Mouse (Mus musculus) small intestine, adult 2 months (tissue): ENCODE measurements around the gene Suclg2. TPM values are rescaled to one million over a fixed set of nuclear protein-coding genes. Genes with fewer than 3 reads are reported as not detected.

Experiments
- H3K27ac ChIP-seq: fragments of 200-500 bp; 2 replicates; pipeline ENCODE4 v1.5.1; 2012; ENCODE audit warnings: low read depth, low read length, control low read depth, inconsistent platforms; ENCODE audit not compliant: insufficient read depth
- H3K27me3 ChIP-seq: fragments of 200-500 bp; 2 replicates; pipeline ENCODE4 v1.6.1; 2012; ENCODE audit warnings: mild to moderate bottlenecking, moderate library complexity, low read length, inconsistent platforms; ENCODE audit not compliant: control insufficient read depth, insufficient read depth
- H3K36me3 ChIP-seq: fragments of 200-500 bp; 2 replicates; pipeline ENCODE4 v1.6.1; 2012; ENCODE audit warnings: mild to moderate bottlenecking, low read length, control low read depth, inconsistent platforms; ENCODE audit not compliant: control insufficient read depth, insufficient read depth
- H3K4me1 ChIP-seq: fragments of 200-500 bp; 2 replicates; pipeline ENCODE4 v1.6.1; 2012; ENCODE audit warnings: low read length, inconsistent platforms, mixed read lengths; ENCODE audit not compliant: control insufficient read depth, insufficient read depth, insufficient read length
- H3K4me3 ChIP-seq: fragments of 200-500 bp; 2 replicates; pipeline ENCODE4 v1.5.1; 2012; ENCODE audit warnings: low read depth, mild to moderate bottlenecking, control low read depth, inconsistent platforms, low read length, moderate library complexity
- CTCF ChIP-seq: fragments of 200-500 bp; IDR thresholded peaks from 2 replicates; pipeline ENCODE4 v1.5.1; 2012; ENCODE audit warnings: low read depth, mild to moderate bottlenecking, control low read depth, inconsistent platforms, low read length, moderate library complexity, mixed read lengths; ENCODE audit not compliant: insufficient replicate concordance, insufficient read length; ENCODE audit errors: extremely low read depth
- POLR2A ChIP-seq: fragments of 200-500 bp; IDR thresholded peaks from 2 replicates; pipeline ENCODE4 v1.6.1; 2012; ENCODE audit warnings: low read depth, mild to moderate bottlenecking, control low read depth, inconsistent platforms, low read length, moderate library complexity
- WGBS: fragments of 180-500 bp; shearing (Covaris S2); methylation state at CpG from one replicate; pipeline ENCODE4 v1.1.7; 2018; 5-methylcytosine and 5-hydroxymethylcytosine counted together
- polyA plus RNA-seq: library from polyadenylated mRNA; depleted of rRNA; stranded (reverse); fragments of >200 nt; gene quantifications from 2 replicates; pipeline ENCODE4 v1.2.3, GENCODE M21; 2012

The Suclg2 gene
- polyA plus RNA-seq, 1 experiment, result 13.1 TPM

DNA sequence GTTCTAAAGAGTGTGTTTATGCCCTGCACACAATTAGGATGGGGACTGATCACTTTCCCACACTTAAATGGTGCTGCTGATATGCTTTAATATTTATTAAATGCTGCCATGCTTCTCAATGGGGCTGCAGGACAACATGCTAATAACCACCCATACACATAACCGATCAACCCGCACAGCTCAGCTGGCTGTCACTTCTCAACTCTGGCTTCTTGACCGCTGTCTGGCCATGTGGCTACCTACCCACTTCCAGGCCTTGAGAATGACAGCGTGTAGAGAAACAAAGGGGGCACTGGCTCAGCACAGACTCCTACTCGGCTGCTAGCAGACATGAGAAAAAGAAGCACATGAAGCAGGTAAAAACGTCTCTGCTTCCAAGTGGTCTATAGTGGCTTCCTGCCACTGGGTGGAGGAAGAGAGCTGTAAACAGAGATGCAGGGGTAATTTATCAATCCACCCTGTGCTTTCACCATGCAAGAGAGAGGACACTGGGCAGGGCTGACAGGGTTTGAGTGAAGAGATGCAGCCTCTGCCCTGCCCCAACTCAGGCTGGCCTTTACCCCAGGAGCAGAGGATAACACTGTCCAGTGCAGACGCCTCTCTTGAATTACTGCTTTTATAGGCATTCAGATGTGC, 234.3 kb downstream of the Suclg2 start:
- no peak overlapping the region for H3K4me3 ChIP-seq
- WGBS, result 76% methylated on average over 7 of the region's 7 CpGs
- TF ChIP-seq CTCF (no peak), POLR2A (no peak)
- H3K27me3 ChIP-seq, result no peaks in the 10 kb centered on the region
- no peaks in the 10 kb centered on the region for H3K4me1 ChIP-seq
- H3K27ac ChIP-seq, result no peak overlapping the region
- peaks cover 2% of the 10 kb centered on the region; the same call in 1 of the 2 replicates for H3K36me3 ChIP-seq

DNA sequence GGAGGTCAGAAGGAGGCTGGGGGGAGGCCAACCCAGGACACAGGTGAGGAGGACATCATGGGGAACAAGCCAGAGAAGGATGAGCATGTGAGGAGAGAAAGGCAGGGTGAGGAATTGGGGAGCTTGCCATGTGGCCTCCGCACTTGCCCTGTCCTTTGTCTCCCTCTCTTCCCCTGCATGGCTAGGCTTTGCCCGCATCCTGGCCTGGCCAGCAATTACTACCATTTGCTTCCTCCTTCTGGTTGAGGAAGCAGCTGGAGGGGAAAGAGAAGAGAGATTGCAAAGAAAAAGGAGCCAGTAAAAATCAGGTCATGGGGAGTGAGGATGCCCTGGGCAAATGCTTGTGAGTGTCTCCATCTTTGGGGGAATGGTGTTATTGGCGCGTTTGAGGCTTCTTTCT, 234.9 kb downstream of the Suclg2 start:
- Histone ChIP-seq H3K27ac (no peak overlapping the region), H3K27me3 (no peaks in the 10 kb centered on the region), H3K4me1 (no peaks in the 10 kb centered on the region), H3K36me3 (peaks cover 2% of the 10 kb centered on the region; the same call in 1 of the 2 replicates), H3K4me3 (no peak overlapping the region)
- WGBS, result 91% methylated on average over 4 of the region's 4 CpGs
- TF ChIP-seq POLR2A (no peak), CTCF (no peak)

DNA sequence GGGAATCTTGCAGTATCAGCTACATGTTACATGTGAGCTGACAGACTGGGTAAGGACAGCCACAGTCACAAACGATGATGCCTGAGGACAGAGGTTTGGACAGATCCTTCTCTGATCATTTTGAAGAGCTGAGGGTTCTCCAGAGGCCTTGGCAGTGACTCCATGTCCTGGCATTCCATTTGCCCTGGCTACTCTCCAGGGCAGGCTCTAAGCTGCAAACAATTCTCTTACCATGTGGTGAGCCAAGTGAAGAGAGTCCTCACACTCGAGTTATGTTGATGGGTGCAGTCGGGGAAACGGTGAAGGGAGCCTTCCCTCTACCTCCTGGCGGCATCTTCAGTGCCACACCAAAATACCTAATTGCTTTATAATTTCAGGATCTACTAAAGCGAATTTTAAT, 235.5 kb downstream of the Suclg2 start:
- H3K36me3 ChIP-seq, result peaks cover 2% of the 10 kb centered on the region; the same call in 1 of the 2 replicates
- H3K27ac ChIP-seq, result no peak overlapping the region
- H3K4me1 ChIP-seq, result no peaks in the 10 kb centered on the region
- 87% methylated on average over 6 of the region's 6 CpGs for WGBS
- H3K4me3 ChIP-seq, result no peak overlapping the region
- H3K27me3 ChIP-seq, result no peaks in the 10 kb centered on the region
- TF ChIP-seq POLR2A, result no peak
- no peak for TF ChIP-seq CTCF

DNA sequence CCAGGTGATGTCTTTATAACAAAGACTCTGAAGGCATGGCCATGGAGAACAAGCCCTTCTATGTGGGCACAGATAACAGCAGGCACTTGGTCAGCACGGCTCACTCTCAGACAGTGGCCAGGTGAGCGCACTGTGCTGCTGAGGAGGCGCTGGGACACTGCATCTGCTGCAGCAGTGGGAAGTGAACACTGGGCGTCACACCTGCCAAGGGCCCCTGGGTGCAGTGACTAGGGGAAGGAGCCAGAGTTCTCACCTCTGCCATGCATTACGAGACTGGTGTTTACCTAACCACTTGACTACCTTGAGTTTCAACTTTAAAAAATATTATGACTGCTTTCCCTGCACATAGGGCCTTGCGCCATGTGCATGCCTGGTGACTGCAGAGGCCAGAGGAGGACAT, 238.8 kb downstream of the Suclg2 start:
- no peaks in the 10 kb centered on the region for H3K27me3 ChIP-seq
- 100% methylated on average over 6 of the region's 6 CpGs for WGBS
- H3K4me1 ChIP-seq, result no peaks in the 10 kb centered on the region
- no peaks in the 10 kb centered on the region for H3K36me3 ChIP-seq
- H3K27ac ChIP-seq, result no peak overlapping the region
- no peak for TF ChIP-seq POLR2A
- TF ChIP-seq CTCF, result no peak
- no peak overlapping the region for H3K4me3 ChIP-seq

DNA sequence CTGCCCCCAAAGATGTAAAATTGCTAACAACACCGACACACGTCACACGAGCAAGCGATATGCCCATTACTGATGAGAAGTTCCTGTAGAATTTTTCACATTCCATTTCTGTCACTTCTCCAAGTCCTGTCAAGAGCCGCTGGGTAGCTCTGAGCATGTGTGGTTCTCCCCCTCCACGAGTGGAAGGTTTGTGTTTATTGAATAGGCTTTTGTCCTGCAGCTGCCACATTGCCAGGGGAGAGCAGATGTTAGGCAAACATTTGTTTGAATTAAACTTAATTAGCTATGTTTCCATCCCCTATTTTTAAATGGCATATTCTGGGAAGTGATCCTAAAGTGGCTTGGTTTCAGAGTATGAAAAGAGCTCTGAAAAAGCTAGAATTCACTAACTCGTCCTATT, 249.1 kb downstream of the Suclg2 start:
- TF ChIP-seq CTCF (no peak), POLR2A (no peak)

DNA sequence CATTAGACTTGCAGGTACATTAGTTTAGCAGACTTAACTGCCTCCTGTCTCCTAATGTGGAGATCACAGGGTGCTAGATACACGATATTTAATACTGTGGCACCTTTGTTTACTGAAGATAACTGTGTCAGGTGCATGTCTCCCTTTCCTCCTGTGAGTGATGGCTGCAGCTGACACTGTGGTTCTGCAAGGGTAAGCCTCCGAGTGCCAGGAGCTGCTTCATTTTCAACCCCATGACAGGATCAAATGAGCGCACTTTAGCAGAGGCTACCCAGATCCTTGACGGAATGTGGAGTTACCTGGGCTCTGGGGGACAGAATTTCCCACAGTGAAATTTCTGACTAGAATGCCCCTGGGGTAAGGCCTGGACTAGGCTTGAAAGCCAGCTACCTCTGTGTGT, 253.3 kb downstream of the Suclg2 start:
- no peaks in the 10 kb centered on the region for H3K27me3 ChIP-seq
- no peaks in the 10 kb centered on the region for H3K4me1 ChIP-seq
- H3K36me3 ChIP-seq, result no peaks in the 10 kb centered on the region
- no peak overlapping the region for H3K27ac ChIP-seq
- 64% methylated on average over 4 of the region's 4 CpGs for WGBS
- H3K4me3 ChIP-seq, result no peak overlapping the region
- TF ChIP-seq CTCF, result no peak
- no peak for TF ChIP-seq POLR2A

More for the DNA sequence above, 249.1 kb downstream of the Suclg2 start:
- 69% methylated on average over 7 of the region's 7 CpGs for WGBS
- Histone ChIP-seq H3K4me3 (no peak overlapping the region), H3K27me3 (no peaks in the 10 kb centered on the region), H3K4me1 (no peaks in the 10 kb centered on the region), H3K27ac (no peak overlapping the region), H3K36me3 (peaks cover 4% of the 10 kb centered on the region)

DNA sequence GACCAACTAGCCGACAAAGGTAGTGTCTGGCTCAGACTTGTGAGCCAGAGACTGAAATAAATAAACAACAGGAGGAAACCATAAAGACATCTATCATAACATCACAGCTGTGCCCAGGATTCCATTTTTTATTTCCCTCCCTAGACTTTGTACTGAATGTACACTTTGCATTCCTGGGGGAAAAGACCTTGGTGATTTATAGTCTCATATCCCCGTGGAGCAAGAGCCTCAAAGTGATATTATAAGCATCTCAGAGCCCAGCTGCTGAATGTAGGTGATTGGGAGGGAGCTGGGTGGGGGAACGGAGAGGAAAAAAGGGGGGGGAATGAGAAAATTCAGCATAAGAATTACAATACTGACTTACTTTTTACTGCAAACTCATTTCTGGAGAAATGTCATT, 259.2 kb downstream of the Suclg2 start:
- no peak for TF ChIP-seq POLR2A
- TF ChIP-seq CTCF, result no peak
- no peak overlapping the region for H3K27ac ChIP-seq
- 39% methylated on average over 3 of the region's 3 CpGs for WGBS
- no peaks in the 10 kb centered on the region for H3K36me3 ChIP-seq
- no peak overlapping the region for H3K4me3 ChIP-seq
- no peaks in the 10 kb centered on the region for H3K27me3 ChIP-seq
- no peaks in the 10 kb centered on the region for H3K4me1 ChIP-seq
